Mouse (Mus musculus): ENCODE measurements around the gene Ogg1.
A peak's percentile ranks its signal among the peaks of the same experiment; 100 is the strongest.

The Ogg1 gene

GRCm38 (mm10) chr6:113370194-113370929 is 43.6 kb downstream of the Ogg1 start:
- DNase-seq (ENCODE audit: low spot score in 2 of 2): no peak

GRCm38 (mm10) chr6:113373491-113373890 is 46.7 kb downstream of the Ogg1 start:
- peak; percentile 25 to 30 for DNase-seq (ENCODE audit: low spot score in 2 of 2)

- DNase-seq (ENCODE audit: low spot score in 2 of 2): no peak
Measured at GRCm38 (mm10) chr6:113377172-113377495, 50.4 kb downstream of the Ogg1 start.

GRCm38 (mm10) chr6:113377496-113378385 is 51.0 kb downstream of the Ogg1 start, which contains the start of the genes Tada3 and Arpc4:
Gene Tada3, minus strand, starts transcription at chr6:113377883.
Gene Arpc4, plus strand, starts transcription at chr6:113378115.
- DNase-seq (ENCODE audit: low spot score in 2 of 2): peak; percentile 89 to 90

GRCm38 (mm10) chr6:113379246-113379645 is 52.5 kb downstream of the Ogg1 start:
- no peak for DNase-seq (ENCODE audit: low spot score in 2 of 2)

- no peak for DNase-seq (ENCODE audit: low spot score in 2 of 2)
Measured at GRCm38 (mm10) chr6:113380480-113380879, 53.7 kb downstream of the Ogg1 start.

- no peak for DNase-seq (ENCODE audit: low spot score in 2 of 2)
Measured at GRCm38 (mm10) chr6:113384351-113384927, 57.7 kb downstream of the Ogg1 start.
